26 mouse cellular contexts compared by ENCODE assay signal in the genomic region with DNA sequence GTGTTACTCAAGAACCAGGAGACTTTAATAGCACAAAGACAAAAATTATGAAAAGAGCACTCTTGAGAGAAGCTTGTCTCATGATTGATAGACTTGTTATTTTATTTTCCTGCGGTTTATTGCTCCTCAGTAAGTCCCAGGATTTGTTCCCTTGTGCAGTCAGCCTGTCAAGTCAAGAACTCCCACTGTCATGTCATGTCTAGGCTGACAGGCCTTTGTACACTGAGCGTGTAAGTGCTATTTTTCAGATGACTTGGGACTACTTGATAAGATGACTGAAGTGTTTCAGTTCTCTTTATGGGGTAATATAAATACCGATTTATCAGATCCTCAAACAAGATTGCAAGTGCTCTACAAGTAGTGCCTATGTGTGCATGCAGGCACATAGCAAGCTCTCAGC.
A peak's percentile ranks its signal among the peaks of the same experiment; 100 is the strongest.
DNase-seq lines count a peak whose midpoint lies in the region; ATAC-seq lines count a peak whose summit lies in the region.
"Had no signal": no experiment of that assay in that cellular context is flagged by ENCODE, and none has a peak within 500 bp of the region (broad histone marks: within the 10 kb centered on the region; RNA-seq: fewer than 3 reads in every experiment).

No protein-coding gene starts in this region.

- no peak overlapping the region for H3K27ac ChIP-seq in embryonic facial prominence, embryonic 14.5 days (replicated peaks; ENCODE audit: low read depth, low read length)
- H3K27ac ChIP-seq in embryonic facial prominence, embryonic 10.5 days (replicated peaks): no peak overlapping the region
- no peak overlapping the region for H3K27ac ChIP-seq in forebrain, embryonic 16.5 days (ENCODE audit: low read length)
- H3K27ac ChIP-seq in forebrain, embryonic 10.5 days: no peak overlapping the region
- no peak overlapping the region for H3K27ac ChIP-seq in midbrain, embryonic 16.5 days (ENCODE audit: low read length)
- H3K27ac ChIP-seq in midbrain, embryonic 14.5 days (replicated peaks; ENCODE audit: low read depth, low read length): no peak overlapping the region
- H3K27ac ChIP-seq: embryonic facial prominence, embryonic 12.5 days; gastrocnemius, adult 2 months; heart, embryonic 15.5 days; hindbrain, embryonic 10.5 days; hindbrain, embryonic 13.5 days; intestine, embryonic 15.5 days had no signal

- no peaks in the 10 kb centered on the region for H3K36me3 ChIP-seq in embryonic facial prominence, embryonic 14.5 days (ENCODE audit: control insufficient read depth, insufficient read depth, low read length)
- no peaks in the 10 kb centered on the region for H3K36me3 ChIP-seq in embryonic facial prominence, embryonic 10.5 days (replicated peaks)
- H3K36me3 ChIP-seq in forebrain, embryonic 16.5 days (ENCODE audit: control insufficient read depth, insufficient read depth): no peaks in the 10 kb centered on the region
- no peaks in the 10 kb centered on the region for H3K36me3 ChIP-seq in forebrain, embryonic 10.5 days (replicated peaks)
- no peaks in the 10 kb centered on the region for H3K36me3 ChIP-seq in midbrain, embryonic 16.5 days (ENCODE audit: control insufficient read depth, insufficient read depth, low read length)
- no peaks in the 10 kb centered on the region for H3K36me3 ChIP-seq in midbrain, embryonic 14.5 days (ENCODE audit: control insufficient read depth, insufficient read depth, low read length)
- H3K36me3 ChIP-seq: embryonic facial prominence, embryonic 12.5 days; heart, embryonic 12.5 days; heart, embryonic 15.5 days; hindbrain, embryonic 10.5 days; hindbrain, embryonic 13.5 days; intestine, embryonic 15.5 days had no signal

- H3K9me3 ChIP-seq in embryonic facial prominence, embryonic 14.5 days (ENCODE audit: control insufficient read depth, low read length): no peaks in the 10 kb centered on the region
- no peaks in the 10 kb centered on the region for H3K9me3 ChIP-seq in embryonic facial prominence, embryonic 10.5 days
- H3K9me3 ChIP-seq in forebrain, embryonic 16.5 days (ENCODE audit: control insufficient read depth, low read length): no peaks in the 10 kb centered on the region
- no peaks in the 10 kb centered on the region for H3K9me3 ChIP-seq in forebrain, embryonic 10.5 days
- H3K9me3 ChIP-seq in midbrain, embryonic 16.5 days (replicated peaks; ENCODE audit: control insufficient read depth, low read length, poor library complexity, severe bottlenecking): no peaks in the 10 kb centered on the region
- no peaks in the 10 kb centered on the region for H3K9me3 ChIP-seq in midbrain, embryonic 14.5 days (ENCODE audit: control insufficient read depth, low read length)
- H3K9me3 ChIP-seq: embryonic facial prominence, embryonic 12.5 days; heart, embryonic 12.5 days; heart, embryonic 15.5 days; hindbrain, embryonic 10.5 days; hindbrain, embryonic 13.5 days; intestine, embryonic 15.5 days had no signal

- peaks cover 6% of the 10 kb centered on the region; the same call in 1 of the 2 replicates for H3K4me1 ChIP-seq in embryonic facial prominence, embryonic 14.5 days (ENCODE audit: control insufficient read depth, insufficient read depth, low read length)
- H3K4me1 ChIP-seq in embryonic facial prominence, embryonic 10.5 days: peaks cover 14% of the 10 kb centered on the region
- peaks cover 9% of the 10 kb centered on the region; the same call in 1 of the 2 replicates for H3K4me1 ChIP-seq in forebrain, embryonic 16.5 days (replicated peaks; ENCODE audit: control insufficient read depth, insufficient read depth, low read length)
- H3K4me1 ChIP-seq in forebrain, embryonic 10.5 days: peaks cover 18% of the 10 kb centered on the region
- peaks cover 11% of the 10 kb centered on the region for H3K4me1 ChIP-seq in midbrain, embryonic 16.5 days (ENCODE audit: control insufficient read depth, insufficient read depth, low read length)
- peaks cover 17% of the 10 kb centered on the region for H3K4me1 ChIP-seq in midbrain, embryonic 14.5 days (ENCODE audit: control insufficient read depth, insufficient read depth, low read length)
- H3K4me1 ChIP-seq: embryonic facial prominence, embryonic 12.5 days; heart, embryonic 15.5 days; intestine, embryonic 15.5 days had no signal

- H3K4me2 ChIP-seq in embryonic facial prominence, embryonic 14.5 days (ENCODE audit: low read depth, low read length): no peak overlapping the region
- H3K4me2 ChIP-seq in forebrain, embryonic 16.5 days (ENCODE audit: low read length): no peak overlapping the region
- H3K4me2 ChIP-seq in midbrain, embryonic 16.5 days (ENCODE audit: low read length): no peak overlapping the region
- no peak overlapping the region for H3K4me2 ChIP-seq in midbrain, embryonic 14.5 days (ENCODE audit: low read length)
- H3K4me2 ChIP-seq: embryonic facial prominence, embryonic 12.5 days; heart, embryonic 12.5 days; heart, embryonic 15.5 days; hindbrain, embryonic 13.5 days; intestine, embryonic 15.5 days had no signal

- ATAC-seq in embryonic facial prominence, embryonic 14.5 days (ENCODE audit: low read depth): no peak
- ATAC-seq in forebrain, embryonic 16.5 days: peak; percentile 57; the same call in 1 of the 2 replicates
- ATAC-seq in midbrain, embryonic 16.5 days: peak; percentile 47; the same call in 1 of the 2 replicates
- ATAC-seq in midbrain, embryonic 14.5 days (ENCODE audit: low FRiP score, low TSS enrichment): no peak
- ATAC-seq: activated CD4-positive, CD25-positive, alpha-beta regulatory T cell, adult 4 months; hindbrain, embryonic 16.5 days; intestine, embryonic 15.5 days had no signal

- no peak overlapping the region for H3K9ac ChIP-seq in embryonic facial prominence, embryonic 14.5 days (ENCODE audit: low read depth, low read length)
- no peak overlapping the region for H3K9ac ChIP-seq in forebrain, embryonic 16.5 days (replicated peaks; ENCODE audit: low read depth, low read length)
- H3K9ac ChIP-seq in midbrain, embryonic 16.5 days (ENCODE audit: low read depth, low read length): no peak overlapping the region
- H3K9ac ChIP-seq in midbrain, embryonic 14.5 days (replicated peaks; ENCODE audit: low read length): no peak overlapping the region
- H3K9ac ChIP-seq: embryonic facial prominence, embryonic 12.5 days; heart, embryonic 12.5 days; heart, embryonic 15.5 days; hindbrain, embryonic 13.5 days; intestine, embryonic 15.5 days had no signal

- 72% methylated on average over 3 of the region's 3 CpGs for WGBS in embryonic facial prominence, embryonic 14.5 days
- WGBS in embryonic facial prominence, embryonic 10.5 days: 74% methylated on average over 3 of the region's 3 CpGs
- 63% methylated on average over 3 of the region's 3 CpGs for WGBS in forebrain, embryonic 16.5 days
- WGBS in forebrain, embryonic 10.5 days: 84% methylated on average over 3 of the region's 3 CpGs
- WGBS in midbrain, embryonic 16.5 days: 31% methylated on average over 3 of the region's 3 CpGs
- 26% methylated on average over 3 of the region's 3 CpGs for WGBS in midbrain, embryonic 14.5 days

- peak; percentile 7 for DNase-seq in embryonic facial prominence, embryonic 14.5 days (ENCODE audit: low spot score)
- no peak for DNase-seq in embryonic facial prominence, embryonic 10.5 days (ENCODE audit: low spot score)
- no peak for DNase-seq in forebrain, embryonic 10.5 days (ENCODE audit: extremely low spot score, low spot score)
- DNase-seq in midbrain, embryonic 14.5 days: no peak
- no peak for DNase-seq in heart, adult 8-10 months (ENCODE audit: low spot score)
- DNase-seq: adrenal gland, adult 8-10 months; adrenal gland, postnatal 25 days; cerebellum, adult 18-20 months; cerebellum, adult 9-10 months; cerebellum, postnatal 14 days; gastrocnemius, adult 2 months; gastrocnemius, postnatal 14 days; heart, adult 11 months; heart, postnatal 10 days; heart, postnatal 36 days had no signal

- no peaks in the 10 kb centered on the region for H3K27me3 ChIP-seq in embryonic facial prominence, embryonic 14.5 days (replicated peaks; ENCODE audit: control insufficient read depth, insufficient read depth, low read length)
- H3K27me3 ChIP-seq in embryonic facial prominence, embryonic 10.5 days (replicated peaks; ENCODE audit: low read depth, poor library complexity, severe bottlenecking): no peaks in the 10 kb centered on the region
- no peaks in the 10 kb centered on the region for H3K27me3 ChIP-seq in forebrain, embryonic 16.5 days (replicated peaks; ENCODE audit: control insufficient read depth, insufficient read depth, low read length)
- no peaks in the 10 kb centered on the region for H3K27me3 ChIP-seq in forebrain, embryonic 10.5 days (ENCODE audit: poor library complexity, severe bottlenecking)
- no peaks in the 10 kb centered on the region for H3K27me3 ChIP-seq in midbrain, embryonic 16.5 days (ENCODE audit: control insufficient read depth, insufficient read depth, low read depth, low read length)
- H3K27me3 ChIP-seq in midbrain, embryonic 14.5 days (ENCODE audit: control insufficient read depth, insufficient read depth, low read length): no peaks in the 10 kb centered on the region
- H3K27me3 ChIP-seq: embryonic facial prominence, embryonic 12.5 days; heart, embryonic 12.5 days; heart, embryonic 15.5 days; hindbrain, embryonic 13.5 days; intestine, embryonic 15.5 days had no signal

- no peak overlapping the region for H3K4me3 ChIP-seq in embryonic facial prominence, embryonic 14.5 days (ENCODE audit: low read depth, low read length)
- no peak overlapping the region for H3K4me3 ChIP-seq in embryonic facial prominence, embryonic 10.5 days
- H3K4me3 ChIP-seq in forebrain, embryonic 16.5 days (replicated peaks; ENCODE audit: low read length): no peak overlapping the region
- H3K4me3 ChIP-seq in forebrain, embryonic 10.5 days: no peak overlapping the region
- no peak overlapping the region for H3K4me3 ChIP-seq in midbrain, embryonic 16.5 days (ENCODE audit: low read depth, low read length)
- H3K4me3 ChIP-seq in midbrain, embryonic 14.5 days (replicated peaks; ENCODE audit: low read depth, low read length): no peak overlapping the region
- H3K4me3 ChIP-seq: embryonic facial prominence, embryonic 12.5 days; erythroblast, embryonic 14.5 days; gastrocnemius, adult 2 months; heart, embryonic 12.5 days; heart, embryonic 15.5 days; hindbrain, embryonic 10.5 days; hindbrain, embryonic 13.5 days; intestine, embryonic 15.5 days had no signal

Comparison
In these comparisons a context has a peak if more than half of its experiments do, and no peak if none do; other contexts are left out.
1. ATAC-seq: peak in forebrain, embryonic 16.5 days (single experiment) and midbrain, embryonic 16.5 days (single experiment); none in embryonic facial prominence, embryonic 14.5 days (single experiment) and midbrain, embryonic 14.5 days (single experiment).